In the genomic region with DNA sequence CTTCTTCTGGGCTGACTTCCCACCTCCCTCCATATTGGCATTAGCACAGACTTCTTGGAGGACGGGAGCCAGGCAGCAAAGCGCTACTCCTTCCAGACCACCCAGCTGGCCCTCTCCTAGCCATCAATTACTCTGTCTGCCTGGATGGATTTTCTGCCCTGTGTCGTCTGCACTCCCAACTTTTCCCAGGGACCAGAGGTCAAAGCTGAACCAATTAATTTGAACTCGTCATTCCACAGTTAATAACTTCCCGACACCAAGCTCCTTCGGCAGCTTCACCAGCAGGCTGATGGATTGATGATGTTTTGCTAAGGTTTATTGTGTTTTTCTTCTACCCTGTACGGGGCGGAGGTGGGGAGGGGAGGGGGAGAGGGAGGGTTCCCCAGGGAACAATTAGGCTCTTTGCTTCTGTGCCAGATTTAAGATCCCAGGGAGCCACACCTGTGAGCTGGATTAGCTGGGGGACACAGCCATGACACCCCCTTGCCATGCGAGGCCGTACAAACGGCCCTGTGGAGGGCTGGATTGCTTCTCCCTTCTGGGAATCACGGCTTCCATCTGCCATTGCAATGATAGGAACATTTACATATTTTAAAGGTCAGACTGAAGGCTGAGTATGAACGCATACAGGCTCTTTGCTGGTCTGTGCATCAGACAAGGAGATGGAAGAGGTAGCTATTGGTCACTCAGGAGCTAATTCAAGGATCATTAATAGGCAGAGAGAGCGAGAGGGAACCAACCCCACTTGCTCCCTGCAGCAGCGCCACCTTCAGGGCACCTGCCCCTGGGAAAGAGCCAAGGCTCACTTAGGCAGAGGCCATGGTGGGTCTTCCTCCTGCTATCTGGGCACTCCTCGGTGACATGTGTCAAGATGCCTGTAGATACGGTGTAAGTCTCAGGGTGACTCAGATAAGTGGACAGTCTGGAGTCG, we compare ENCODE assay signal across 7 mouse cellular contexts.
DNase-seq lines count a peak whose midpoint lies in the region; ATAC-seq and TF ChIP-seq lines count a peak whose summit lies in the region.

No protein-coding gene starts in this region.

- H3K4me1 ChIP-seq in lung, embryonic 14.5 days (ENCODE audit: insufficient read depth), result no peaks in the 10 kb centered on the region
- peaks cover 10% of the 10 kb centered on the region for H3K4me1 ChIP-seq in embryonic facial prominence, embryonic 12.5 days
- H3K4me1 ChIP-seq in intestine, embryonic 15.5 days (replicated peaks), result no peaks in the 10 kb centered on the region

- H3K27me3 ChIP-seq in lung, embryonic 14.5 days (ENCODE audit: insufficient read depth, low read length), result no peaks in the 10 kb centered on the region
- H3K27me3 ChIP-seq in embryonic facial prominence, embryonic 12.5 days, result no peaks in the 10 kb centered on the region
- no peaks in the 10 kb centered on the region for H3K27me3 ChIP-seq in intestine, embryonic 15.5 days (replicated peaks)

- DNase-seq in lung, embryonic 14.5 days, result peak; percentile 11
- no peak for DNase-seq in lung, postnatal 14 days
- peak; percentile 72 for DNase-seq in hindlimb bud, embryonic 11.5 days (ENCODE audit: extremely low spot score, low read depth, low spot score)
- DNase-seq in retina, postnatal 7 days (ENCODE audit: low read depth, low spot score), result peak; percentile 24
- DNase-seq in gastrocnemius, adult 8-10 months (ENCODE audit: low spot score in 2 of 2), result no peak

- H3K27ac ChIP-seq in lung, embryonic 14.5 days (ENCODE audit: low read depth), result no peak overlapping the region
- no peak overlapping the region for H3K27ac ChIP-seq in embryonic facial prominence, embryonic 12.5 days
- no peak overlapping the region for H3K27ac ChIP-seq in intestine, embryonic 15.5 days

- whole genome bisulfite sequencing in lung, embryonic 14.5 days, result 12% methylated on average over 18 of the region's 18 CpGs
- 26% methylated on average over 18 of the region's 18 CpGs for WGBS in embryonic facial prominence, embryonic 12.5 days
- 14% methylated on average over 18 of the region's 18 CpGs for WGBS in intestine, embryonic 15.5 days

- TF ChIP-seq CTCF in lung, embryonic 14.5 days (IDR thresholded peaks at IDR 0.05; ENCODE audit: low read depth), result peak; percentile 21; the same call in 1 of the 2 replicates

- no peak overlapping the region for H3K9ac ChIP-seq in lung, embryonic 14.5 days
- no peak overlapping the region for H3K9ac ChIP-seq in embryonic facial prominence, embryonic 12.5 days
- no peak overlapping the region for H3K9ac ChIP-seq in intestine, embryonic 15.5 days

- no peaks in the 10 kb centered on the region for H3K9me3 ChIP-seq in lung, embryonic 14.5 days (ENCODE audit: low read depth, low read length)
- no peaks in the 10 kb centered on the region for H3K9me3 ChIP-seq in embryonic facial prominence, embryonic 12.5 days
- no peaks in the 10 kb centered on the region for H3K9me3 ChIP-seq in intestine, embryonic 15.5 days

- no peak for ATAC-seq in lung, embryonic 14.5 days (ENCODE audit: insufficient read depth)
- ATAC-seq in embryonic facial prominence, embryonic 12.5 days (ENCODE audit: insufficient number of reproducible peaks, insufficient read depth, low FRiP score, low TSS enrichment), result peak; percentile 70; the same call in 1 of the 2 replicates
- ATAC-seq in intestine, embryonic 15.5 days, result no peak

- H3K4me3 ChIP-seq in lung, embryonic 14.5 days (ENCODE audit: low read depth, low read length), result no peak overlapping the region
- H3K4me3 ChIP-seq in embryonic facial prominence, embryonic 12.5 days, result no peak overlapping the region
- H3K4me3 ChIP-seq in intestine, embryonic 15.5 days (replicated peaks), result no peak overlapping the region

- H3K36me3 ChIP-seq in lung, embryonic 14.5 days (ENCODE audit: insufficient read depth), result no peaks in the 10 kb centered on the region
- no peaks in the 10 kb centered on the region for H3K36me3 ChIP-seq in embryonic facial prominence, embryonic 12.5 days
- no peaks in the 10 kb centered on the region for H3K36me3 ChIP-seq in intestine, embryonic 15.5 days

- H3K4me2 ChIP-seq in lung, embryonic 14.5 days, result no peak overlapping the region
- no peak overlapping the region for H3K4me2 ChIP-seq in embryonic facial prominence, embryonic 12.5 days (replicated peaks)
- H3K4me2 ChIP-seq in intestine, embryonic 15.5 days (replicated peaks), result no peak overlapping the region

Comparison
In these comparisons a context has a peak if more than half of its experiments do, and no peak if none do; other contexts are left out.
1. DNase-seq: peak in lung, embryonic 14.5 days (single experiment), hindlimb bud, embryonic 11.5 days (single experiment) and retina, postnatal 7 days (single experiment); none in lung, postnatal 14 days (single experiment) and gastrocnemius, adult 8-10 months (0 of 2).